Mouse (Mus musculus) liver, embryonic 13.5 days (tissue): ENCODE measurements around the gene Dydc2. TPM values are rescaled to one million over a fixed set of nuclear protein-coding genes. Genes with fewer than 3 reads are reported as not detected.

Experiments
- ATAC-seq: fragments of 200-750 bp; cut with Nextera tagmentation; 2 replicates; pipeline ENCODE4 v1.8.0; 2017; ENCODE audit warnings: low read depth, mild to moderate bottlenecking, moderate number of reproducible peaks, moderate library complexity
- DNase-seq: peaks from one replicate; pipeline ENCODE4 v3.0.0; 2022
- H3K27ac ChIP-seq: fragments of 300-500 bp; sonication (generic); 2 replicates; pipeline ENCODE4 v1.5.1; 2015; ENCODE audit warnings: moderate library complexity, mild to moderate bottlenecking, inconsistent platforms
- H3K27me3 ChIP-seq: fragments of 300-500 bp; sonication (generic); 2 replicates; pipeline ENCODE4 v1.6.1; 2015; ENCODE audit warnings: mild to moderate bottlenecking, inconsistent platforms
- H3K36me3 ChIP-seq: fragments of 300-500 bp; sonication (generic); 2 replicates; pipeline ENCODE4 v1.6.1; 2015; ENCODE audit warnings: mild to moderate bottlenecking, inconsistent platforms
- H3K4me1 ChIP-seq: fragments of 300-500 bp; sonication (generic); replicated peaks from 2 replicates; pipeline ENCODE4 v1.6.1; 2015; ENCODE audit warnings: inconsistent platforms
- H3K4me2 ChIP-seq: fragments of 300-500 bp; sonication (generic); 2 replicates; pipeline ENCODE4 v1.6.1; 2015; ENCODE audit warnings: inconsistent platforms, mild to moderate bottlenecking, moderate library complexity
- H3K4me3 ChIP-seq: fragments of 300-500 bp; sonication (generic); replicated peaks from 2 replicates; pipeline ENCODE4 v1.5.1; 2015; ENCODE audit warnings: mild to moderate bottlenecking, inconsistent platforms
- H3K9ac ChIP-seq: fragments of 300-500 bp; sonication (generic); 2 replicates; pipeline ENCODE4 v1.6.1; 2015; ENCODE audit warnings: mild to moderate bottlenecking, inconsistent platforms
- H3K9me3 ChIP-seq: fragments of 300-500 bp; sonication (generic); replicated peaks from 2 replicates; pipeline ENCODE4 v1.6.1; 2016; ENCODE audit warnings: inconsistent platforms
- WGBS: fragments of 180-500 bp; shearing (Covaris S2); methylation state at CpG from one replicate; pipeline ENCODE4 v1.1.7; 2015; ENCODE audit not compliant: insufficient replicate concordance; 5-methylcytosine and 5-hydroxymethylcytosine counted together
- polyA plus RNA-seq: library from polyadenylated mRNA; unstranded; fragments of >200 nt; fragmentation: Nextera tagmentation; extraction: Ambion mirVana; gene quantifications from 2 replicates; pipeline ENCODE4 v1.2.1, GENCODE M21; 2015

Gene Dydc2
- not detected in 2 replicates for polyA plus RNA-seq

- Histone ChIP-seq H3K4me1 (peaks cover 38% of the 10 kb centered on the region), H3K9ac (no peak within 1 kb of the TSS), H3K36me3 (no peaks in the 10 kb centered on the region), H3K27me3 (peaks cover 11% of the 10 kb centered on the region), H3K9me3 (no peaks in the 10 kb centered on the region), H3K4me2 (no peak within 1 kb of the TSS), H3K4me3 (no peak within 1 kb of the TSS), H3K27ac (no peak within 1 kb of the TSS)
- no peak for ATAC-seq
- no peak for DNase-seq
Measured at GRCm38 (mm10) chr14:41069108-41069507, at the start of gene Dydc2. Dydc2 (minus strand) TSS chr14:41069208.

GRCm38 (mm10) chr14:41116271-41116670 lies 47.3 kb upstream of the Dydc2 start:
- no peak overlapping the region for H3K4me3 ChIP-seq
- no peak overlapping the region for H3K4me2 ChIP-seq
- no peak overlapping the region for H3K9ac ChIP-seq
- 62% methylated on average over 3 of the region's 3 CpGs for WGBS
- H3K27me3 ChIP-seq, result no peaks in the 10 kb centered on the region
- no peaks in the 10 kb centered on the region for H3K36me3 ChIP-seq
- no peak overlapping the region for H3K27ac ChIP-seq
- DNase-seq (no peak), ATAC-seq (no peak)
- H3K4me1 ChIP-seq, result no peaks in the 10 kb centered on the region
- no peaks in the 10 kb centered on the region for H3K9me3 ChIP-seq

- no peaks in the 10 kb centered on the region for H3K9me3 ChIP-seq
- 43% methylated on average over 4 of the region's 4 CpGs for WGBS
- no peak overlapping the region for H3K4me2 ChIP-seq
- DNase-seq (no peak), ATAC-seq (no peak)
- no peak overlapping the region for H3K4me3 ChIP-seq
- no peaks in the 10 kb centered on the region for H3K36me3 ChIP-seq
- no peaks in the 10 kb centered on the region for H3K4me1 ChIP-seq
- no peak overlapping the region for H3K27ac ChIP-seq
- H3K9ac ChIP-seq, result no peak overlapping the region
- H3K27me3 ChIP-seq, result no peaks in the 10 kb centered on the region
Measured at GRCm38 (mm10) chr14:41112944-41113343, 43.9 kb upstream of the Dydc2 start.

- no peaks in the 10 kb centered on the region for H3K27me3 ChIP-seq
- H3K4me1 ChIP-seq, result no peaks in the 10 kb centered on the region
- H3K4me2 ChIP-seq, result no peak overlapping the region
- no peak for DNase-seq
- no peaks in the 10 kb centered on the region for H3K36me3 ChIP-seq
- no peaks in the 10 kb centered on the region for H3K9me3 ChIP-seq
- no peak for ATAC-seq
- H3K4me3 ChIP-seq, result no peak overlapping the region
- H3K27ac ChIP-seq, result no peak overlapping the region
- H3K9ac ChIP-seq, result no peak overlapping the region
- 63% methylated on average over 7 of the region's 7 CpGs for WGBS
Measured at GRCm38 (mm10) chr14:41111031-41111668, 42.1 kb upstream of the Dydc2 start.

GRCm38 (mm10) chr14:41104853-41105444 lies 35.9 kb upstream of the Dydc2 start, which contains the start of gene Mat1a:
Mat1a (plus strand) TSS chr14:41105035.
- no peak within 1 kb of the TSS for H3K27ac ChIP-seq
- no peaks in the 10 kb centered on the region for H3K36me3 ChIP-seq
- WGBS, result 48% methylated on average over 10 of the region's 10 CpGs
- peak within 1 kb of the TSS; percentile 17; the same call in 1 of the 2 replicates for H3K4me2 ChIP-seq
- H3K4me3 ChIP-seq, result no peak within 1 kb of the TSS
- no peaks in the 10 kb centered on the region for H3K9me3 ChIP-seq
- H3K27me3 ChIP-seq, result no peaks in the 10 kb centered on the region
- DNase-seq, result no peak
- H3K4me1 ChIP-seq, result no peaks in the 10 kb centered on the region
- peak; percentile 76 for ATAC-seq
- H3K9ac ChIP-seq, result no peak within 1 kb of the TSS

GRCm38 (mm10) chr14:41102269-41102668 lies 33.3 kb upstream of the Dydc2 start:
- Histone ChIP-seq H3K9me3 (no peaks in the 10 kb centered on the region), H3K4me2 (no peak overlapping the region), H3K9ac (no peak overlapping the region), H3K4me1 (no peaks in the 10 kb centered on the region), H3K27ac (no peak overlapping the region), H3K36me3 (no peaks in the 10 kb centered on the region), H3K4me3 (no peak overlapping the region), H3K27me3 (no peaks in the 10 kb centered on the region)
- ATAC-seq, result no peak
- 56% methylated on average over 2 of the region's 2 CpGs for WGBS
- no peak for DNase-seq

- no peaks in the 10 kb centered on the region for H3K27me3 ChIP-seq
- DNase-seq, result no peak
- no peaks in the 10 kb centered on the region for H3K9me3 ChIP-seq
- no peaks in the 10 kb centered on the region for H3K4me1 ChIP-seq
- no peak overlapping the region for H3K27ac ChIP-seq
- WGBS, result 54% methylated on average over 5 of the region's 5 CpGs
- no peak overlapping the region for H3K4me2 ChIP-seq
- no peak for ATAC-seq
- no peaks in the 10 kb centered on the region for H3K36me3 ChIP-seq
- no peak overlapping the region for H3K4me3 ChIP-seq
- H3K9ac ChIP-seq, result no peak overlapping the region
Measured at GRCm38 (mm10) chr14:41101242-41101641, 32.2 kb upstream of the Dydc2 start.

GRCm38 (mm10) chr14:41100712-41101111 lies 31.7 kb upstream of the Dydc2 start:
- ATAC-seq (no peak), DNase-seq (no peak)
- WGBS, result 53% methylated on average over 3 of the region's 3 CpGs
- Histone ChIP-seq H3K36me3 (no peaks in the 10 kb centered on the region), H3K9me3 (no peaks in the 10 kb centered on the region), H3K27me3 (no peaks in the 10 kb centered on the region), H3K4me3 (no peak overlapping the region), H3K4me1 (no peaks in the 10 kb centered on the region), H3K27ac (no peak overlapping the region), H3K9ac (no peak overlapping the region), H3K4me2 (no peak overlapping the region)

GRCm38 (mm10) chr14:41098726-41099125 lies 29.7 kb upstream of the Dydc2 start:
- Histone ChIP-seq H3K9me3 (no peaks in the 10 kb centered on the region), H3K4me3 (no peak overlapping the region), H3K27ac (no peak overlapping the region), H3K9ac (no peak overlapping the region), H3K4me2 (no peak overlapping the region), H3K36me3 (no peaks in the 10 kb centered on the region), H3K4me1 (no peaks in the 10 kb centered on the region), H3K27me3 (no peaks in the 10 kb centered on the region)
- DNase-seq (no peak), ATAC-seq (no peak)
- 62% methylated on average over 1 of the region's 1 CpGs for whole genome bisulfite sequencing

- Histone ChIP-seq H3K36me3 (no peaks in the 10 kb centered on the region), H3K9me3 (no peaks in the 10 kb centered on the region), H3K27ac (no peak overlapping the region), H3K4me3 (no peak overlapping the region), H3K4me2 (no peak overlapping the region), H3K9ac (no peak overlapping the region), H3K27me3 (no peaks in the 10 kb centered on the region), H3K4me1 (no peaks in the 10 kb centered on the region)
- DNase-seq (no peak), ATAC-seq (no peak)
- WGBS, result 59% methylated on average over 3 of the region's 3 CpGs
Measured at GRCm38 (mm10) chr14:41096296-41096860, 27.4 kb upstream of the Dydc2 start.

- Histone ChIP-seq H3K4me2 (no peak overlapping the region), H3K27ac (no peak overlapping the region), H3K4me1 (no peaks in the 10 kb centered on the region), H3K36me3 (no peaks in the 10 kb centered on the region), H3K9ac (no peak overlapping the region), H3K9me3 (no peaks in the 10 kb centered on the region), H3K27me3 (no peaks in the 10 kb centered on the region), H3K4me3 (no peak overlapping the region)
- 23% methylated on average over 1 of the region's 1 CpGs for WGBS
- ATAC-seq (no peak), DNase-seq (no peak)
Measured at GRCm38 (mm10) chr14:41094114-41094513, 25.1 kb upstream of the Dydc2 start.

GRCm38 (mm10) chr14:41090777-41091176 lies 21.8 kb upstream of the Dydc2 start:
- Histone ChIP-seq H3K27me3 (no peaks in the 10 kb centered on the region), H3K9ac (no peak overlapping the region), H3K4me2 (no peak overlapping the region), H3K4me1 (no peaks in the 10 kb centered on the region), H3K4me3 (no peak overlapping the region), H3K27ac (no peak overlapping the region), H3K9me3 (no peaks in the 10 kb centered on the region), H3K36me3 (no peaks in the 10 kb centered on the region)
- 38% methylated on average over 8 of the region's 8 CpGs for WGBS
- ATAC-seq, result no peak
- no peak for DNase-seq
